Mouse (Mus musculus) limb, embryonic 11.5 days (tissue): ENCODE results near the gene Mt3. TPM values are rescaled to one million over a fixed set of nuclear protein-coding genes. Genes with fewer than 3 reads are reported as not detected.

Experiments used
- ATAC-seq: fragments of 200-750 bp; cut with Nextera tagmentation; 2 replicates; pipeline ENCODE4 v1.8.0; 2017; ENCODE audit warnings: low read depth; ENCODE audit not compliant: insufficient number of reproducible peaks, low FRiP score, low TSS enrichment
- DNase-seq: peaks from one replicate; pipeline ENCODE4 v3.0.0-alpha.2; 2015; ENCODE audit warnings: low spot score
- H3K27ac ChIP-seq: fragments of 300-500 bp; sonication (generic); replicated peaks from 2 replicates; pipeline ENCODE4 v1.5.1; 2014; ENCODE audit warnings: low read depth, mild to moderate bottlenecking, low read length
- H3K27me3 ChIP-seq: fragments of 300-500 bp; sonication (generic); 2 replicates; pipeline ENCODE4 v1.6.1; 2014; ENCODE audit warnings: mild to moderate bottlenecking, low read length, mixed read lengths; ENCODE audit not compliant: control insufficient read depth, insufficient read depth
- H3K36me3 ChIP-seq: fragments of 300-500 bp; sonication (generic); 2 replicates; pipeline ENCODE4 v1.6.1; 2014; ENCODE audit warnings: mild to moderate bottlenecking, low read length, moderate library complexity, mixed read lengths; ENCODE audit not compliant: control insufficient read depth, insufficient read depth
- H3K4me1 ChIP-seq: fragments of 300-500 bp; sonication (generic); 2 replicates; pipeline ENCODE4 v1.6.1; 2014; ENCODE audit warnings: low read length, mixed read lengths; ENCODE audit not compliant: control insufficient read depth, insufficient read depth
- H3K4me2 ChIP-seq: fragments of 300-500 bp; sonication (generic); 2 replicates; pipeline ENCODE4 v1.6.1; 2014; ENCODE audit warnings: low read depth, mild to moderate bottlenecking, moderate library complexity; ENCODE audit not compliant: severe bottlenecking
- H3K4me3 ChIP-seq: fragments of 300-500 bp; sonication (generic); 2 replicates; pipeline ENCODE4 v1.5.1; 2014; ENCODE audit warnings: low read depth, low read length
- H3K9ac ChIP-seq: fragments of 300-500 bp; sonication (generic); 2 replicates; pipeline ENCODE4 v1.6.1; 2014; ENCODE audit warnings: mild to moderate bottlenecking, low read length
- H3K9me3 ChIP-seq: fragments of 300-500 bp; sonication (generic); 2 replicates; pipeline ENCODE4 v1.6.1; 2016; ENCODE audit warnings: low read length; ENCODE audit not compliant: control insufficient read depth
- WGBS: fragments of 180-500 bp; shearing (Covaris S2); extraction: QIAGEN DNeasy Blood & Tissue Kit; methylation state at CpG from one replicate; pipeline ENCODE4 v1.1.7; 2014; 5-methylcytosine and 5-hydroxymethylcytosine counted together
- polyA plus RNA-seq: library from polyadenylated mRNA; unstranded; fragments of >200 nt; fragmentation: Nextera tagmentation; extraction: Ambion mirVana; gene quantifications from 2 replicates; pipeline ENCODE4 v1.2.1, GENCODE M21; 2014

Gene Mt3
- 0.61 TPM in 1 of 2 replicates, not detected in the other for polyA plus RNA-seq

DNA sequence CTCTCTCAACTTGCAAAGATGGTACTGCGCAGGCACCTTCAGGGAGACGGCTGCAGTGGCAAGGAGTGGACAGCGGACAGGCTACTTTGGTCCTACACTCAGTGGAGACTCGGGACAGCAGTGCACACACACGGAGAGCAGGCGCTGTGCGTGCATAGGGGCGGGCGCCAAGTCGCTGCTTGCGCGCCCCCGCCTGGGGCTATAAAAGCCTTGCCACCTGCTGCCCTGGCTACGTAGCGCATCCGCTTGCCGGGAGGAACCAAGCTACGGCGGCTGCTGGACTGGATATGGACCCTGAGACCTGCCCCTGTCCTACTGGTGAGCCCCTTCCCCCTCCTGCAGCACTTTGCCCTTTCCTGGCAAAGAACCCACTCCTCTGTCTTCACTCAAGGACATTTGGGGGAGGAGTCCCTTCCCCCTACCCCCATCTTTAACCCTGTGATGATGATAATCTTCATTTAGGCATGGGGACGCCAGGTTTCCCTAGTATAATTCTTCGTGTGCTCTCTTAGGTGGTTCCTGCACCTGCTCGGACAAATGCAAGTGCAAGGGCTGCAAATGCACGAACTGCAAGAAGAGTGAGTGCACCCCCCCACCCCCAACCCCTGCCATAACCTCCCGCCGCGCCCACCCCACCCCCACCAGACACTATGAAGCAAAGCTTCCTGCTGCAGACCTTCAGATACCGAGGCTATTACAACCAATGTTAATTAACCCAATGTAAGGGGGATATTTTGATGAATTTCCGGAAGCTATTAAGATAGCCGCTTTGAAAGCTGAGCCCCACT, at the start of gene Mt3:
TSS of gene Mt3 (plus strand) at position 95 of the 788 bp plus-strand sequence.
- Histone ChIP-seq H3K4me3 (peak within 1 kb of the TSS; percentile 0; the same call in 1 of the 2 replicates), H3K4me1 (peaks cover 6% of the 10 kb centered on the region; the same call in 1 of the 2 replicates), H3K9me3 (no peaks in the 10 kb centered on the region), H3K4me2 (peak within 1 kb of the TSS; percentile 51), H3K27ac (no peak within 1 kb of the TSS), H3K9ac (no peak within 1 kb of the TSS), H3K36me3 (no peaks in the 10 kb centered on the region), H3K27me3 (peaks cover 17% of the 10 kb centered on the region; the same call in 1 of the 2 replicates)
- peak; percentile 60 for DNase-seq
- ATAC-seq: peak; percentile 28; the same call in 1 of the 2 replicates
- whole genome bisulfite sequencing: 2% methylated on average over 29 of the region's 29 CpGs

DNA sequence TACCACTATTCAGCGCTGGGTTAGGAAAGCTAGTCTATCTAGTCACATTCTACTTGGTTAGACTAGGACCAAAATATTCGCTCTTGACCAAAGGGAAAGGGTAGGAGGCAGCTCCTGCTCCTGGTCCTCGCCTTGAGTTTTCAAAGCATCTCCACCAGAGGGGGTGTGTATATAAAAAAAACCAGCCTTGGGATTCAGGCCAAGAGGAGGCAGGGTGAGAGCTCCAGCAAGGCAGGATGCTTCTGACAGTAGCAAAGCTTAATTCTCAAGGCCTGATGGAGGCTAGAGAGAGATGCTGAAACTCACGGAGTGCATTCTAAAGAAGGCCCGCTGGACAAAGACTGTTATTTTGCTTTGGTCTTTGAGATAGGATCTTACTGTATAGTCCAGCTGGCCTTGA, 48.3 kb upstream of the Mt3 start:
- ATAC-seq (no peak), DNase-seq (no peak)
- H3K4me1 ChIP-seq: no peaks in the 10 kb centered on the region
- no peaks in the 10 kb centered on the region for H3K36me3 ChIP-seq
- no peaks in the 10 kb centered on the region for H3K9me3 ChIP-seq
- no peak overlapping the region for H3K4me2 ChIP-seq
- no peak overlapping the region for H3K27ac ChIP-seq
- no peak overlapping the region for H3K4me3 ChIP-seq
- WGBS: 60% methylated on average over 5 of the region's 5 CpGs
- H3K9ac ChIP-seq: no peak overlapping the region
- no peaks in the 10 kb centered on the region for H3K27me3 ChIP-seq

DNA sequence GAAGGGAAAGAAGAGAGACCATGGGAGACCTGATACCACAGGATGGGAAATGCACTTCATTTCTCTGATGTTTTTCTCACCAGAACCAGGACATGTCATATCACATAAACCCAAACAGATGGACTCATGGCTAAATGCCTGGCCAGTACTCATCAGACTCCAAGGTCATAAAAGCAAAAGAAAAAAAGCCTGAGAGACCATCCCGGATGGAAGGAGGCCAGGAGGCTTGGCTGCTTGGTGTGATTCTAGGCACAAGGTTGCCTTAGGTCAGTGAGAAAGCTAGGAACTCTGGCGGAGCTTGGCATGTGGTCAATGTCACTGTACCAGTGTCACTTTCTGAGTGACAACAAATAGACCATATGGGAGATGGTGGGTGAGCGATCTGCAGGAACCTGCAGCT, 44.5 kb upstream of the Mt3 start:
- no peak overlapping the region for H3K4me3 ChIP-seq
- ATAC-seq (no peak), DNase-seq (no peak)
- no peaks in the 10 kb centered on the region for H3K9me3 ChIP-seq
- H3K9ac ChIP-seq: no peak overlapping the region
- H3K27me3 ChIP-seq: no peaks in the 10 kb centered on the region
- H3K4me2 ChIP-seq: no peak overlapping the region
- H3K27ac ChIP-seq: no peak overlapping the region
- WGBS: 66% methylated on average over 3 of the region's 3 CpGs
- H3K4me1 ChIP-seq: no peaks in the 10 kb centered on the region
- no peaks in the 10 kb centered on the region for H3K36me3 ChIP-seq

DNA sequence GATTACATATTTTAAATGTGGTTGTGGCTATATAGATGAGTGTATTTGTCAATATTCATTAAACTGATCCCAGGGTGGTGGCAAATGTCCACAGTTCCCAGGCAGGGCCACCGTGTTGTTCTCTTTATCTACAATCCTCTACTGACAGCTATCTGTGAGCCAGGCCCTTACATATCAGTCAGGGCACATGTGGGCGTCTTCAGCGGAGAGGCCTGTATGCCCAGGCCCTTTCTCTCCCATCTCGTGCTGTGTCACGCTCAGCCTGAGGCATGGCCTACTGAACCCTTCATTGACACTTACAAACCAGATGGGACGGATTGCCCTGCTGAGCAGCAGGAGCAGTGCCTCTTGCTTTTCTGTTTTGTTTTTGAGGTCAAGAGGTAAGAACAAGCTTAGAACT, 43.0 kb upstream of the Mt3 start:
- Histone ChIP-seq H3K9me3 (no peaks in the 10 kb centered on the region), H3K4me2 (no peak overlapping the region), H3K27ac (no peak overlapping the region), H3K9ac (no peak overlapping the region), H3K4me3 (no peak overlapping the region), H3K4me1 (no peaks in the 10 kb centered on the region), H3K27me3 (no peaks in the 10 kb centered on the region), H3K36me3 (no peaks in the 10 kb centered on the region)
- DNase-seq (no peak), ATAC-seq (no peak)
- WGBS: 72% methylated on average over 6 of the region's 6 CpGs

DNA sequence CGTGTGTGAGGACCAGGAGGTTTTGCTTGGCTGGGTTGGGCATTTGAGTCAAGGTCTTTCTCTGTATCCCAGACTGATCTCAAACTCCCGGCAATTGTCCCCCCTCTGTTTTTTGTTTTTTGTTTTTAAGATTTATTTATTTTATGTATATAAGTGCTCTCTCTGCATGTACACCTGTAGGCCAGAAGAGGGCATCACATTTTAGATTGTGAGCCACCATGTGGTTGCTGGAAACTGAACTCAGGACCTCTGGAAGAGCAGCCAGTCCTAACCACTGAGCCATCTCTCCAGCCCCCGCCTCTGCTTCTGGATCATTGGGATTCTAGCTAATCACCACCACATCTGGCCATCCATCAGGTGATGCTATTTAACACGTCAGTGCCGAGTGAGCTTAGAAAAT, 42.6 kb upstream of the Mt3 start:
- no peaks in the 10 kb centered on the region for H3K27me3 ChIP-seq
- H3K27ac ChIP-seq: no peak overlapping the region
- H3K9me3 ChIP-seq: no peaks in the 10 kb centered on the region
- no peaks in the 10 kb centered on the region for H3K36me3 ChIP-seq
- no peak overlapping the region for H3K4me3 ChIP-seq
- no peak overlapping the region for H3K9ac ChIP-seq
- no peak overlapping the region for H3K4me2 ChIP-seq
- no peaks in the 10 kb centered on the region for H3K4me1 ChIP-seq
- DNase-seq (no peak), ATAC-seq (no peak)
- whole genome bisulfite sequencing: 70% methylated on average over 5 of the region's 5 CpGs

DNA sequence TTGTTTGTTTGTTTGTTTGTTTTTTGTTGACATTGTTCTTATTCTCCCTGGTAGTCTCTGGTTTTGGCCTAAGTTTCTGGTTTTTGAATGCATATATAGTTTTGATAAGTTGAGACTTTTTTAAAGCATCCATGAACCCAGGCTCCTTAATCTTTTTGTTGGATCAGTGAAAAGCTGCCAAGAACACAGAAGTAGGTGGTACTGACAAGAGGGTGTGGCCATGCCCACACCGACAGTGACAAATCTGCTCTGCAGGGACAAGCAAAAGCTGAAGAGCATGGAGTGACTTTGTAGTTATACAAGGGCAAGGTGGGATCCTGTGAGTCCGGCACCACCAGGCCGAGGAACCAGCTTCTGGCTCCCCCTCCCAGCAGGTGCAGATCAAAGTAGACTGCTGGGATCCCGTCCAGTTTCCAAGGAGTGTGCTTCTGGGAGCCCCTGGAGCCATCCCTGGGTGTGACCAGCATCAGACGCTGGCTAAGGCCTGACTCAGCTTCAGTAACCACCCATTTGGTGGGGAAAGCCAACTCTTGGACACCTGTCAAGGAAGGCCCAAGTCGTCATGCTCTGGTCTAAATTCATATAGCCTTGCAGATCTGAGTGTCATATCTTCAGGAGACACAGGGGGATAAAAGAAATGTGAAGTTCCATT, 41.8 kb upstream of the Mt3 start:
- Histone ChIP-seq H3K9ac (no peak overlapping the region), H3K27ac (no peak overlapping the region)

DNA sequence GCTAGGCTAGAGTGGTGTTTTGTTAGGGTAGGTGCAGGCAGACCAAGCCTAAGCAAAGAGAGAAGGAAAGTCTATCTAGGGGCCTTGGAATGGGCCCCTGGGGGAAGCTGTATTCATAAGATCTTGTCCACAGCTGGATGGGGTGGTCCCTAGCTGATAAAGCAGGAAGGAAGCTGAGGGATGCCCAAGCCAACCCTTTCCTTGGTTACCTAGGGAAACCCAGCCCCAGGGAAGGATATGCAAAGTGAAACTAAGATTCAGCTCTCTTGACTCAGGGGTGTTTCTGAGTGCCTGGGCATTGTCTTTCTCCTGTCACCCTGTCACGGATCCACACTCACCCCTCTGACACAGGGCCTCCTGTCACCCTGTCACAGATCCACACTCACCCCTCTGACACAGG, 39.0 kb upstream of the Mt3 start:
- ATAC-seq (no peak), DNase-seq (no peak)
- Histone ChIP-seq H3K9me3 (no peaks in the 10 kb centered on the region), H3K9ac (no peak overlapping the region), H3K36me3 (no peaks in the 10 kb centered on the region), H3K4me3 (no peak overlapping the region), H3K4me1 (no peaks in the 10 kb centered on the region), H3K4me2 (no peak overlapping the region), H3K27me3 (no peaks in the 10 kb centered on the region), H3K27ac (no peak overlapping the region)
- WGBS: 62% methylated on average over 1 of the region's 1 CpGs

More for the DNA sequence above, 41.8 kb upstream of the Mt3 start:
- ATAC-seq (no peak), DNase-seq (no peak)
- H3K9me3 ChIP-seq: no peaks in the 10 kb centered on the region
- H3K27me3 ChIP-seq: no peaks in the 10 kb centered on the region
- WGBS: 62% methylated on average over 6 of the region's 6 CpGs
- no peaks in the 10 kb centered on the region for H3K4me1 ChIP-seq
- H3K4me2 ChIP-seq: no peak overlapping the region
- no peak overlapping the region for H3K4me3 ChIP-seq
- H3K36me3 ChIP-seq: no peaks in the 10 kb centered on the region

DNA sequence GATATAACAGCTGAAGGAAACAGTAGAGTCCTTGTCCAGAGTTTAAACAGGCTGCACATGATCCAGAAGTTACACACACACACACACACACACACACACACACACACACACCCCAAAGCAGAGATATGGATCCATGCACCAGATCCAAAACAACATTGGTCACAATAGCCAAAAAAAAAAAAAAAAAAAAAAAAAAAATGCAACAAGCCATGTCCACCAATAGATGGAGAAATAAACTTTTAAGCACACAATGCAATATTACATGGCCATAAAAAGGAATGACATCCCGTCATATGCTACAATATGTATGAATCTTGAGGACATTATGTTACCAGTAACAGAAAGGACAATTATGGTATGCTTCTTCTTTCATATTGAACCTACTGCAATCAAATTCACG, 38.4 kb upstream of the Mt3 start:
- Histone ChIP-seq H3K27me3 (no peaks in the 10 kb centered on the region), H3K4me2 (no peak overlapping the region), H3K36me3 (no peaks in the 10 kb centered on the region), H3K9me3 (no peaks in the 10 kb centered on the region), H3K4me1 (peaks cover 4% of the 10 kb centered on the region), H3K4me3 (no peak overlapping the region), H3K9ac (no peak overlapping the region), H3K27ac (no peak overlapping the region)
- DNase-seq (no peak), ATAC-seq (no peak)
- 85% methylated on average over 2 of the region's 2 CpGs for WGBS
